Mouse (Mus musculus) lung, adult 2 months (tissue): ENCODE measurements around the gene Mecom. TPM values are rescaled to one million over a fixed set of nuclear protein-coding genes. Genes with fewer than 3 reads are reported as not detected.
A peak's percentile ranks its signal among the peaks of the same experiment; 100 is the strongest.

ENCODE experiments used
- DNase-seq: peaks from one replicate; pipeline ENCODE4 v3.0.0; 2022
- H3K4me1 ChIP-seq: fragments of 200-500 bp; 2 replicates; pipeline ENCODE4 v1.6.1; 2011; ENCODE audit warnings: low read length; ENCODE audit not compliant: control insufficient read depth, insufficient read depth
- H3K4me3 ChIP-seq: fragments of 200-500 bp; replicated peaks from 2 replicates; pipeline ENCODE3; 2011; ENCODE audit warnings: low read depth, mild to moderate bottlenecking, control low read depth, low read length; ENCODE audit errors: extremely low read depth
- CTCF ChIP-seq: fragments of 200-500 bp; IDR thresholded peaks from 2 replicates; pipeline ENCODE4 v1.5.1; 2011; ENCODE audit warnings: mild to moderate bottlenecking, low read length, control low read depth; ENCODE audit not compliant: insufficient read depth
- POLR2A ChIP-seq: fragments of 200-500 bp; IDR thresholded peaks from 2 replicates; pipeline ENCODE4 v1.6.1; 2011; ENCODE audit warnings: low read depth, mild to moderate bottlenecking, control low read depth, low read length, borderline replicate concordance; ENCODE audit errors: extremely low read depth
- WGBS: fragments of 180-500 bp; shearing (Covaris S2); methylation state at CpG from one replicate; pipeline ENCODE4 v1.1.7; 2018; 5-methylcytosine and 5-hydroxymethylcytosine counted together
- polyA plus RNA-seq: library from polyadenylated mRNA; depleted of rRNA; stranded (reverse); fragments of >200 nt; gene quantifications from 2 replicates; pipeline ENCODE4 v1.2.3, GENCODE M21; 2012

Mecom gene
- polyA plus RNA-seq, 1 experiment = 16.0 TPM

GRCm38 (mm10) chr3:30009596-30009995 is 538.2 kb downstream of the Mecom start:
- 42% methylated on average over 5 of the region's 5 CpGs for WGBS
- peak overlapping the region; percentile 19 for H3K4me3 ChIP-seq
- DNase-seq = peak; percentile 24
- peaks cover 10% of the 10 kb centered on the region for H3K4me1 ChIP-seq
- TF ChIP-seq POLR2A = no peak
- TF ChIP-seq CTCF = no peak

- H3K4me3 ChIP-seq = peak overlapping the region; percentile 28
- WGBS = 25% methylated on average over 8 of the region's 8 CpGs
- TF ChIP-seq POLR2A (no peak), CTCF (no peak)
- no peak for DNase-seq
- H3K4me1 ChIP-seq = peaks cover 16% of the 10 kb centered on the region
Measured at GRCm38 (mm10) chr3:30004888-30005405, 542.9 kb downstream of the Mecom start.

- TF ChIP-seq CTCF = no peak
- TF ChIP-seq POLR2A = no peak
- WGBS = 63% methylated on average over 7 of the region's 7 CpGs
- Histone ChIP-seq H3K4me1 (peaks cover 13% of the 10 kb centered on the region), H3K4me3 (no peak overlapping the region)
- no peak for DNase-seq
Measured at GRCm38 (mm10) chr3:30000260-30000659, 547.5 kb downstream of the Mecom start.

GRCm38 (mm10) chr3:29999035-29999434 is 548.8 kb downstream of the Mecom start:
- Histone ChIP-seq H3K4me3 (no peak overlapping the region), H3K4me1 (peaks cover 7% of the 10 kb centered on the region)
- WGBS = 84% methylated on average over 1 of the region's 1 CpGs
- TF ChIP-seq CTCF = no peak
- no peak for TF ChIP-seq POLR2A
- no peak for DNase-seq

- Histone ChIP-seq H3K4me1 (peaks cover 6% of the 10 kb centered on the region), H3K4me3 (no peak overlapping the region)
- TF ChIP-seq POLR2A (no peak), CTCF (0 out of 2 replicates have a peak, but pooled peaks have one; percentile 10)
- 86% methylated on average over 7 of the region's 7 CpGs for WGBS
- no peak for DNase-seq
Measured at GRCm38 (mm10) chr3:29997068-29997467, 550.7 kb downstream of the Mecom start.

- TF ChIP-seq CTCF = no peak
- no peak for TF ChIP-seq POLR2A
- no peak overlapping the region for H3K4me3 ChIP-seq
- DNase-seq = no peak
- H3K4me1 ChIP-seq = peaks cover 2% of the 10 kb centered on the region; the same call in 1 of the 2 replicates
- 72% methylated on average over 10 of the region's 10 CpGs for WGBS
Measured at GRCm38 (mm10) chr3:29993346-29993745, 554.5 kb downstream of the Mecom start.

GRCm38 (mm10) chr3:29991523-29991922 is 556.3 kb downstream of the Mecom start:
- TF ChIP-seq POLR2A = no peak
- WGBS = 51% methylated on average over 1 of the region's 1 CpGs
- Histone ChIP-seq H3K4me1 (peaks cover 2% of the 10 kb centered on the region; the same call in 1 of the 2 replicates), H3K4me3 (no peak overlapping the region)
- DNase-seq = no peak

GRCm38 (mm10) chr3:29984431-29984830 is 563.4 kb downstream of the Mecom start:
- no peak for DNase-seq
- Histone ChIP-seq H3K4me1 (peaks cover 5% of the 10 kb centered on the region), H3K4me3 (no peak overlapping the region)
- 56% methylated on average over 3 of the region's 3 CpGs for WGBS
- TF ChIP-seq POLR2A (no peak), CTCF (no peak)

GRCm38 (mm10) chr3:29981259-29981910 is 566.4 kb downstream of the Mecom start:
- DNase-seq = no peak
- WGBS = 52% methylated on average over 7 of the region's 7 CpGs
- Histone ChIP-seq H3K4me3 (no peak overlapping the region), H3K4me1 (peaks cover 8% of the 10 kb centered on the region)
- TF ChIP-seq CTCF = no peak
- TF ChIP-seq POLR2A = no peak

GRCm38 (mm10) chr3:29980531-29980930 is 567.3 kb downstream of the Mecom start:
- no peak for TF ChIP-seq POLR2A
- no peak for TF ChIP-seq CTCF
- H3K4me3 ChIP-seq = no peak overlapping the region
- no peak for DNase-seq
- 70% methylated on average over 9 of the region's 9 CpGs for WGBS
- peaks cover 8% of the 10 kb centered on the region for H3K4me1 ChIP-seq
